Comparison of ENCODE assay signal across 9 mouse cellular contexts in genomic region chr1:165853729-165854420, GRCm38 (mm10).
DNase-seq lines count a peak whose midpoint lies in the region; TF ChIP-seq lines count a peak whose summit lies in the region.
"Had no signal": no experiment of that assay in that cellular context is flagged by ENCODE, and none has a peak within 500 bp of the region (broad histone marks: within the 10 kb centered on the region; RNA-seq: fewer than 3 reads in every experiment).

No protein-coding gene starts in this region.

- intact Hi-C loops in heart, postnatal 14 days (cut with DNase I) = loop anchor here (1.0 to 5.0 kb wide), 4 partner anchors 38 to 300 kb away; no protein-coding TSS in a partner anchor

- peak; percentile 97 for TF ChIP-seq CTCF in layer of hippocampus, adult 2 months (conservative IDR thresholded peaks at IDR 0.05)

- no peak overlapping the region for H3K27ac ChIP-seq in layer of hippocampus, adult 2 months
- no peak overlapping the region for H3K27ac ChIP-seq in limb, embryonic 10.5 days

- 59% methylated on average over 10 of the region's 10 CpGs for WGBS in limb, embryonic 10.5 days

- peaks cover 18% of the 10 kb centered on the region; the same call in 1 of the 2 replicates for H3K27me3 ChIP-seq in limb, embryonic 10.5 days (ENCODE audit: low read depth, poor library complexity, severe bottlenecking)

- peak; percentile 26 to 67 for DNase-seq in layer of hippocampus, adult 2 months (ENCODE audit: low spot score in 2 of 2)
- no peak for DNase-seq in layer of hippocampus, adult 9-11 months
- peak; percentile 83 for DNase-seq in adrenal gland, postnatal 10 days
- peak; percentile 89 for DNase-seq in embryo, embryonic 11 days
- peak; percentile 73 to 84 for DNase-seq in heart, postnatal 14 days
- peak; percentile 84 for DNase-seq in limb, embryonic 10.5 days (ENCODE audit: low spot score)
- DNase-seq in naive thymus-derived CD4-positive, alpha-beta T cell, adult 2 months (ENCODE audit: low read depth) = peak; percentile 91
- peak; percentile 88 for DNase-seq in thymus, postnatal 0 days (ENCODE audit: low spot score)

- H3K4me3 ChIP-seq in layer of hippocampus, adult 2 months = no peak overlapping the region
- H3K4me3 ChIP-seq in limb, embryonic 10.5 days = no peak overlapping the region
- H3K4me3 ChIP-seq: erythroblast, embryonic 14.5 days had no signal

- H3K4me1 ChIP-seq in limb, embryonic 10.5 days = peaks cover 44% of the 10 kb centered on the region

- H3K9me3 ChIP-seq in limb, embryonic 10.5 days (replicated peaks) = no peaks in the 10 kb centered on the region

- no peaks in the 10 kb centered on the region for H3K36me3 ChIP-seq in limb, embryonic 10.5 days
